Mouse (Mus musculus) erythroblast, embryonic 14.5 days (primary cell): ENCODE results near the gene Sass6.

Experiments
- GATA1 ChIP-seq: IDR thresholded peaks from 2 replicates; pipeline ENCODE4 v1.6.1; 2012; ENCODE audit warnings: low read length, inconsistent platforms, mixed read lengths
- TAL1 ChIP-seq: IDR thresholded peaks from 3 replicates; pipeline ENCODE4 v1.6.1; 2012; ENCODE audit warnings: low read length, inconsistent platforms, mixed read lengths

- TF ChIP-seq TAL1 (no peak), GATA1 (no peak)
Observed at GRCm38 (mm10) chr3:116604570-116604969, 9.8 kb downstream of the Sass6 start.
